Mouse (Mus musculus): Measurements from ENCODE around the gene Fkbp8.

Fkbp8 gene

DNA sequence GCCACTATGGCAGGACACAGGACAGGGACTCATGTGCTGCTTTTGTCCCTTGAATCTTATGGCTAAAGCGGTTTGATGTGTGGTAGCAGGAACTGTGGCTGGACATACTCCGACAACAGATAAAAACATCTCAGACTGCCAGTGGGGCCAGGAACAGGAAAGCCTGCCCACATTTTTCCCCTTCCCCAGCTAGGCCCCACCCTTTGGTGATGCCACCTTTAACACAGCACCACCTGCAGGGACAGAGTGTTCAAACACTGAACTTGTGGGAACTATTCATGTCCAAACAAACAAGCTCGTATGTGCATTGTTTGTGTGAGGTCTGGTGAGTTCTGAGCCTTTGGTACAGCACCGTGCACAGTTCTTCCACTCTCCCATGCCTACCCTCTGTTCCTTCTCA lies 30.8 kb downstream of the Fkbp8 start:
- peak; percentile 68 to 69 for DNase-seq (ENCODE audit: low spot score in 2 of 2)

DNA sequence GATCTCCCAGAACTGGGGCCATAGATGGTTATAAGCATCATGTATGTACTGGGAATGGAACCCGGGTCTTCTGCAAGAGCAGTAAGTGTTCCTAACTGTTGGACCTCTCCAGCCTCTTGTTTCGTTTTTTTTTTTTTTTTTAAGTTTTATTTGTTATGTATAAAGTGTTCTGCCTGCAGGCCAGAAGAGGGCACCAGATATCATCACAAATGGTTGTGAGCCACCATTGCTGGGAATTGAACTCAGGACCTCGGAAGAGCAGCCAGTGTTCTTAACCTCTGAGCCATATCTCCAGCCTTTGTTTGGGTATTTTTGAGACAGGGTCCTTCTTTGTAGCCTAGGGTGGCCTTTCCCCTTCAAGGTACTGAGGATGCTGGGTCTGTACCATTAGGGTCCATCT lies 31.5 kb downstream of the Fkbp8 start:
- DNase-seq (ENCODE audit: low spot score in 2 of 2): no peak

DNA sequence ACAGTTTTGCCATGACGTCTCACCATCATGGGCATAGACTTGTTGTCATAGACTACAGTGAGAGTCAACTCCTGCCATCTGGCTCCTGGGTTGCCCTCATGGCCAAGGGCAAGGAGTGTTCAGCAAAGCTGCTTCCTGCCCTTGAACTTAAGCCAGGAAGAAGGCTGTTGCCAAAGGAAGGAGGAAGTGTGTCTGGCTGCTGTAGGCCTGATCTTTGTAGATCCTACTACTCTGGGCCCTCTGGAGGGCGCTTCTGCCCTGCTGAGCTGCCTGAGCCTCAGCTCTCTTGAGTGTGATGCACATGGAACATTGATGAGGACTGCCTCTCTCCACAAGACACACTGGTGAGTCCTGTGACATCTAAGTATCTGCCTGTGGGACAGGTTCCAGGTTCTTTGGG lies 32.6 kb downstream of the Fkbp8 start:
- DNase-seq (ENCODE audit: low spot score in 2 of 2): peak in 1 of 2 experiments; percentile 39

DNA sequence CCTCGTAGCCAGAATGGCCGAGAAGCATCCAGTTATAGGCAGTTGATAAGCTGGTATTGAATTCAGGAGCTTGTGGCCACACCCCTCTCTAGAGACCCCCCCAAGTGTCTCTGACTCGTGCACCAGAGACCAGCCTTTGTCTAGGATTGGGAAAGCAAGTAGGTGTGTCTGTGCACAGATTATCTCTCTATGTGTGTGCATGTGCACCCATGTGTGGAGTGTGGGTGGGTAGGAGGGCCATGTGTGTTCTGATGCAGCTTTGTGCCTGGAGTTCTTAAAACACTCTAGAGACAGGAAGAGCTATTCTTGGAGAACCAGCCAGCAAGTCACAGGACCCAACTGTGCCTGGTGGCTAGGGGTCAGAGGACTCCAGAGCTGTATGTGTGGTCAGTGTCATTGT lies 33.0 kb downstream of the Fkbp8 start:
- no peak for DNase-seq (ENCODE audit: low spot score in 2 of 2)

DNA sequence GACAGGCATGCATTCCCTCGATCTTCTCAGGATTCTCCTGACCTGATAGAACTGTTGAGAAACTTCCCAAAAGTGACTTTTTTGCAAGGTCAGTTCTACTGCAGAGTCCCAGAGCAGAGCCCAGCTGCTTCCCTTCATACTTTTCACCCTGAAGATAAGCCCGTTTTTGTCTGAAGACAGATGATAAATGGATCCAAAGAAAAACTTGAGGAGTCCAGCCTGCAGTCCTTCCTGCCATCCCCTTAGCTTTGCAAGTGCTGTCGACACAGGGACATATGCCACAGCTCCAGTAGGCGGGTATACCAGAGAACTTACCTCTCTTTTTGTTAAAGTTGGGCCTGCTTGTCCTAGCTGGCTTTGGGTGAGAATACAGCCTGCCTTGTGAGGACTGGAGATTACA lies 33.8 kb downstream of the Fkbp8 start:
- no peak for DNase-seq (ENCODE audit: low spot score in 2 of 2)

DNA sequence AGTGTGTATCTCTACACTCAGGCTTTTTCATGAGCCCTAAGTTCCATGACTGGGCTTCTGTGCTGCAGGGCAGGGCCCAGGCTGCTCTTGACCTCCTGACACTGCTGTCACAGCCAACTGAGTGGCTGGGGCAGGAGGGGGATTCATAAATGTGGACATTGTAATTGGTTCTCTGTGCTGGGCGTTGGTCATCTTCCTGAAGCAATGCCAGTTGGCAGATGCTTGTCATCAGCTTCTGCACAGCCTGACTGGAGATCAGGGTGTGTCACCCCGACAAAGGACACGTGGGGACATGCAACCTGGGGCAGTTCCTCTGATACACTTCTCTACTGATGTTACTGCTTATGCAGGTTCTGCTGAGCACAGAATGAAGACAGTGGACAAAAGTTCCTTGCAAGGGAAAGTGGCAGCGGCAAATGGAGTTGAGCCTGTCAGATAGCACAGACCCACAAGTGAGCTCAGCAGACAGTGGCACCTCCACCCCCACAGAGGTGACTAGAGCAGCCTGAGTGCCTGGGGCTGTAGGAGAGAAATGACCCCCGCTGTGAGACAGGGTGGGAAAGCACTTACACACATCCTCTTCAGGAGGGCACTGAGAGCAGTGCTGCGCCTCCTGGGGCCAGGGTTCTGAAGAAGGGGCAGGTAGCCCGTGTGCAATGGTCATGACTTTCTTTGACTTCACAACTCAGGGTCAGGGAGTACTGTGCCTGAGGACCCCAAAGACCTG lies 34.4 kb downstream of the Fkbp8 start:
- no peak for DNase-seq (ENCODE audit: low spot score in 2 of 2)

DNA sequence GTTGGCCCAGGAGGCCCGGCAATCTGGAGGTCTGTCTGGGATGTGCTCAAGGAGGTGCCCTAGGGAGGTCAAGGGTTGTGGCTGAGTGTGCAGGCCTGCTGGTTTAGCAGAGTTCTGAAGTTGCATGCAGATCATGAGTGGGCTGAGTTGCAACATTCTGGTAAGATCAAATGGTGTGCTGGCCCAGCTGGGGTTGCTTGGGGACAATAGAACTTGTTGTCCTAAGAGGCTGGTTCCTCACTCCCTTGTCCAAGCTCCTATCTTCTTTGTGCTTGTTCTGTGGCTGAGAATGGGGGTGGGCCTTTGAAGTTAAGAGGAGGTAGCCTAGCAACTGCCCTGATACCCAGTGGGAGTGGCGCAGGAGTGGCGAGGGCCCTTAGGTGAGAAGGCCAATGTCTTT lies 35.3 kb downstream of the Fkbp8 start:
- DNase-seq (ENCODE audit: low spot score in 2 of 2): no peak

DNA sequence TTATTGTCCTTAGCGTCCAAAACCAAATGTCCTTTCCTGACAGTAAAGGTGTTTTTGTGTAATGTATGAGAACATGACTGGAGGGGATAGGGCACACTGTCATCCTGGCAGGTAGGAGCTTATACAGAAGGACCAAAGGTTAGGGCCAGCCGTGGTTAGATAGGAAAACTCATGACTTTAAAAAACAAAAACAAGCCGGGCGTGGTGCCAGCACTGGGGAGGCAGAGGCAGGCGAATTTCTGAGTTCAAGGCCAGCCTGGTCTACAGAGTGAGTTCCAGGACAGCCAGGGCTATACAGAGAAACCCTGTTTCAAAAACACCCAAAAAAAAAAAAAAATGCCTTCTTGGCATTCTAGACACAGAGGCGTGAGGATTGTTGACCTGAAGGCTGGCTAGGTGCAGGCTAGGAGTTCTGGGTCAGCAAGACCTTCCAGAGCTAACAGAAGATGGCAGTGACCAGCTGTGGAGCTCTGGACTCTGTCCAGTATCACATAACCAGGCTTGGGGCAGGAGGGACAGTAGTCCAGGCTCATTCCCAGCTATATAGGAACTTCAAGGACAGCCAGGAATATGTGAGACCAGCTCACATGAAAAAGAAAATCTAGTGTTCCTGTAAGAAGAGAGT lies 36.4 kb downstream of the Fkbp8 start:
- DNase-seq (ENCODE audit: low spot score in 2 of 2): no peak

DNA sequence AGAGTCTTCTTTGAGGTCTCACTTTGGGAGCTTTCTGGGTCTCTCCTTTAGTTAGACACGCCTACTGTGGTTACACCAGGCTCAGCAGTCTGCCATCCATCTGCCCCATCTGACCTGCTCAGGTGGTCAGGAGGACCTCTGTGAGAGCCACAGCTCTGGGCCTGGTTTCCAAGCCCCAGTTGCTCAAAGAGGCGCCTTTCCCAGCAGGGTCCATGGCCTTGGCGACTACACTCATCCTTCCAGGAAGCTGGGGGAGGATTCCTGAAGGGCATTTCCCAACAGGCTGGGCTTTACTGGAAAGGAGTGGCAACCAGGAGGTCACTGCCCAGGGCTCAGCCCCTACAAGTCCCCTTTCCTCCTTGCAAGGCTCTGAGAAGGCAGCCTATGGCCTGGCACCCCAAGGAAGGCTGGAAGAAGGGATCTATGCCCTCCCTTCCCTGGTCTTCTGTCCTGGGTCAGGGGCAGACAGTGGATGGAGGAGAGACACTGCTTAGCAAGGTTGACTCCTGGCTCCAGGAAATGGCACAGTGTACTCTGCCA lies 37.2 kb downstream of the Fkbp8 start:
- no peak for DNase-seq (ENCODE audit: low spot score in 2 of 2)

DNA sequence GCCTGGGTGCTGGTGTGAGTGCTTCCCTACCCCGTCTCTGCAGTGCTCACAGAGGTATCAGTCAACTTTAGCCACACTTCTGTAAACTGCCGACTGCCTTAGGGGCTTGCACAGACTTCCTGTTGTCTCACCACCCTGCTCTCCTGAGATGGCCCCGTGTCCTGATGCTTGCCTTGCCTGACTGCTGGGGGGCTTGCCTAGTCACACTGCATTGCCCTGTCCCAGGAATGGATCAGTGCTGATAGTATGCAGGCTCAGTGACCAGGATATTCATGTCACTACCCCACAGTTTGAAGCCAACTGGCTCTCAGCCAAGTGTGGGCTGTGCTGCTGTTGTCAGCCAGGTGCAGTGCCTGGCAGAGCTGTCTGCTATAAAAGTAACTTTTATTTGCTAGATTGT lies 38.0 kb downstream of the Fkbp8 start:
- DNase-seq (ENCODE audit: low spot score in 2 of 2): peak in 1 of 2 experiments; percentile 25

DNA sequence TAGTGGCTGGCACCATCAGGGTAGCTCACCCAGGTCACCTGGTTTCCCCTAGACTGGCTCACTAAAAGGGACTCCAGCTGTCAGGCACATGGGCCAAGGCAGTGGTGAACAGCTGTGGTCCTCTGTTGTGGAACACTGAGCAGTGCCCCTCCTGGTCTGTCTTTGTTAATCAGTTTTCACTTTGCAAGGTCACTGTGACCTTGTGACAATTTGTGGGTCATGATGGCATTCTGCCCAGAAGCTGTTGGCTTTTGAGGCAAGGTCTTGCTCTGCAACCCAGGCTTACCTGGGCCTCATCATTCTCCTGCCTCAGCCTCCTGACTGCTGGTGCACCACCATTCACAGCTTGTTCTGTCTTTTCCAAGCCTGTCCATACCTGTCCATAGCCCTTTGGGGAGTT lies 42.8 kb downstream of the Fkbp8 start:
- no peak for DNase-seq (ENCODE audit: low spot score in 2 of 2)

DNA sequence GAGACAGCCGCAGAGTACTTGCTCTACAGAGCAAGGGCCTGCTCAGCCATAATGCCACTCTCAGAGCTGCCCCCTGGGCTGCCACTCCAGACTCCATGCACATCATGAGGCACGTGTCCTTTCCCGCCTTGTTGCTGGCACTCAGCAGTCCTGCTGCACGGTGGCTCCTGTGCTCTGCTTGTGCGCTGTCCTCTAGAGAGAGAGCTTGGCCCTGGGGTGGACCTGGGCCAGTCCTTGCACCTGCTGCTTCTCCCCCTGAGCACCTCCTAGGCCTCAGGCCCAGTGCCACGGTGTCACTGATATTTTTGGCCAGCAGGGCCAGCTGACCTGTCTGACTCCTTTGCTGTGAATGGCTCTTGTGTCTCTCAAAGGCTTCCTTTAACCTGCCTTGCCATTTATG lies 43.5 kb downstream of the Fkbp8 start:
- DNase-seq (ENCODE audit: low spot score in 2 of 2): no peak

DNA sequence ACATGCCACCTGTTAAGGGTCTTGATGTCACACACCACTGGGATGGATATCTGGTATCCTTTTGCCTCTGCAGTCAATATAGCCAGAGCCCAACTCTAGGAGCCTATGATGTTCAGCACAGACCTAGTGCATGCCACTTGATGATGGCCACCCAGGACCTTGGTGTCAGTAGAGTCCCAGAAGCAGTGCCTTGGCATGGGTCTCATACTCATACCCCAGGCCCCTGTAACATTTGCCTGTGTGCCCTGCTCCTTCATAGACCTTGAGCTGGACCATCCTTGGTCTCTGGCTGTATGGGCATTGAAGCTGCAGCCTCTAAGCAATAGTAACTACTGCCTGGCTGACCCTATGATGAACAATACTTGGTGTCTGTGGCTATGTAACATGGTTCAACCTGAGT lies 46.8 kb downstream of the Fkbp8 start:
- DNase-seq (ENCODE audit: low spot score in 2 of 2): no peak

DNA sequence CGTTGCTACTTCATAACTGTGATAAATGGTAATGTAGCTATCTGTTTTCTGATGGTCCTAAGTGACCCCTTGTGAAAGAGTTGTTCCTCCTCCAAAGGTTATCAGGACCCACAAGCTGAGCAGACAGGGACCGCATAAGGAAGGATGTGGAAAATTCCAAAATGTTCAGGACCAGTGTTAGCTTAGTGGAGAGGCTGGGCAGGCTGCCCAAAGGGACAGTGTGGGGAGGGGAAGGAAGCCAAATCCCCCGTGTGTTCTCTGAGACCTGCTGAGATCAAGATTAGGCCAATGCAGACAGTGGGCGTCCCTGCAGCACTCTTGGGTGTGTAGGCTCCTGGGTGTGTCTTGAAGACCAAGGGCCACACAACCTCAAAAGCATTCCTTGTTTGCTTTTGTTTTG lies 47.4 kb downstream of the Fkbp8 start:
- DNase-seq (ENCODE audit: low spot score in 2 of 2): no peak

DNA sequence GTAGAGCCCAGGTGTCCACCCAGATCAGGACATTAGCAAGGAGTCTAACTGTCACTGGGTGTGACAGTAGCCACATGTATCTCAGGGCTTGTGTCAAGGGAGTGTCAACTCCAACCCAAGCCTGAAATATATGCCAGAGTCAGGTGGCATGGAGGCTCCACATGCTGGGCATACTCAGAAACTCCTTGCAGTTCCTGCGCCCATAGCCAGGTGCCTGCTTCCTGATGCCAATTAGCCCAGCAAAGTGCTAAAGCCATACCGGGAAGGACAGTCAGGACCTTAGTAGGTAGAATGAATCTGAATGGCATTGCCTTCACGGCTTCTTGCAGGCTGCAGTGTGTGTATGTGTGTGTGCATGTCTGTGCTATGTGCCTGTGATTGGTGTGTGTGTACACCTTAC lies 49.7 kb downstream of the Fkbp8 start:
- DNase-seq (ENCODE audit: low spot score in 2 of 2): no peak

DNA sequence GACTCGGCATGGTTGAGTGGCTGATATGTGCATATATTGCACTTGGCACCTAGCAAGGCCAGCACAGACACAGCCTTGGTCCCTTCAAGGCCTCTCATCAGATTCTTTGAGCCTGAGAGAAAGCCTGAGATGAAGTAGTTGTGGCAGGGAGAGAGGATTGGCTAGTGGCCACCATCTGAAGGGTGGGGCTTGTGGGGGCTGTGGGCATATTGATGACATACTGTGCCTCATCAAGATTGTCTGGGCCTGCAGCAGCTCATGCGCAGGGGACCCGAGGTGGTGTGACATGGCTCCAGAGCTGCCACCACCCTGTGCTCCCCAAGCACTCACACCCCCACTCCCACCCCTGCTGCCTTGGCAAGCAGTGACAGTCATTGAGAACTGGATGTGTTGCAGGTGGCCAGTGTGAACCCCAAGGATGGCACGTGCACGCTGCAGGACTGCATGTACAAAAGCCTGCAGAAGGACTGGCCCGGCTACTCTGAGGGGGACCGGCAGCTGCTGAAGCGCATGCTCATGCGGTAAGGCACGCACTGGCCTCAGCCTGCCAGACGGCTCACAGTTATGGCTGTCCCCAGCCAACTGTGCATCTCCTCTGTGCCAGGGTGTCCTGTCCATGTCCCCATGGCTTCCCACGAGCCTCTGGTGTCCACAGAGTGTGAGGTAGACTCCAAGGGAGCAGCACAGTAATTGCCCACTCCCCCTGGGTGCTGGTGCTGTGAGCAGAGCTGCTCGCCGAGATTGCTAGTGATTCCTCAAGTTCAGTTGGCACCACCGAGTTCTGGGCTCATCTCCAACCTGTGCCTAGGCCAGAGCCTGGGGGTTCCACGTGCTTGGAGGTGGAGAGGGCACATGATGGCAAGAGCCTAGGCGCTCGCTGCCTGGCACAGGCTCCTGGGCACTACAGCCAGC lies 56.2 kb downstream of the Fkbp8 start:
- no peak for DNase-seq (ENCODE audit: low spot score in 2 of 2)

DNA sequence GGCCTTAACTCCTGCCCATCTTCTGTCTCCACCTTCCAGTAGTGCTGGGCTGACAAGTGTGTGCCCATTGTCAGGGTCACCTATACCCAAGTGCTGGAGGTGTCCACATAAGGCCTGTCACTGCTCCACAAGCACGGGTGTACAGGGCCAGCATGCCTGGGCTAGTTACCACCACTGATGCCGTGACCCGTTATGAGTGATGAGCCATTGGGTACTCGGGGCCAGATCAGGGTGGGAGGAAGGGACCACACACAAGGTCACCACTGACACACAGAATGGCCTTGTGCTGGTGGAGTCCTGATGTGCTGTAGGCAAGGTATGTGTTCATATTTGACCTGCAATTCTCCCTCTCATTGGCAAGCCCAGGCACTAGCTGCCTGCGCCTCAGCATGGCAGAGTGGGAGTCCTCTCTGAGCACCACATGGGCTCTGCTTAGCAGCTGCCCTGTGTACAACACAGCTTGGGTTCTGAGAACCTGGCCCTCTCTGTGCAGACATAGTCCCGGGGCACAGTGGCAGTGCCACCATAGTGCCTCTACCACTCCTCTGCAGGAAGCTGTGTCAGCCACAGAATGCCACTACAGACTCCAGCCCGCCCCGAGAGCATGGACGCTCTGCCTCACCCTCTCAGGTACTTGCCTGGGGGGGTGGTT lies 57.2 kb downstream of the Fkbp8 start:
- no peak for DNase-seq (ENCODE audit: low spot score in 2 of 2)
